Mouse (Mus musculus) gastrocnemius, adult 2 months (tissue): ENCODE data around the gene Il33. TPM values are rescaled to one million over a fixed set of nuclear protein-coding genes. Genes with fewer than 3 reads are reported as not detected.

Source experiments
- DNase-seq: peaks from one replicate; pipeline ENCODE4 v3.0.0; 2022
- H3K27ac ChIP-seq: fragments of 200-600 bp; 2 replicates; pipeline ENCODE4 v1.8.1; 2022; ENCODE audit warnings: mild to moderate bottlenecking
- H3K4me3 ChIP-seq: fragments of 200-600 bp; 2 replicates; pipeline ENCODE4 v1.8.1; 2022; ENCODE audit warnings: mild to moderate bottlenecking, moderate library complexity
- CTCF ChIP-seq: fragments of 200-600 bp; IDR thresholded peaks from 2 replicates; pipeline ENCODE4 v1.8.1; 2022; ENCODE audit warnings: antibody characterized with exemption, mild to moderate bottlenecking, moderate library complexity
- intact Hi-C: fragments of 180-260 bp; cut with DNase I; formaldehyde crosslinking; loops from one replicate; pipeline ENCODE4 v1.15.1; 2025
- total RNA-seq, 2 experiments: library from RNA; stranded (reverse); gene quantifications; 2 replicates each; pipeline ENCODE4 v1.2.3; 2021

Gene Il33
- total RNA-seq, 2 experiments from 2014 or later, result 5.7 to 5.9 TPM

DNA sequence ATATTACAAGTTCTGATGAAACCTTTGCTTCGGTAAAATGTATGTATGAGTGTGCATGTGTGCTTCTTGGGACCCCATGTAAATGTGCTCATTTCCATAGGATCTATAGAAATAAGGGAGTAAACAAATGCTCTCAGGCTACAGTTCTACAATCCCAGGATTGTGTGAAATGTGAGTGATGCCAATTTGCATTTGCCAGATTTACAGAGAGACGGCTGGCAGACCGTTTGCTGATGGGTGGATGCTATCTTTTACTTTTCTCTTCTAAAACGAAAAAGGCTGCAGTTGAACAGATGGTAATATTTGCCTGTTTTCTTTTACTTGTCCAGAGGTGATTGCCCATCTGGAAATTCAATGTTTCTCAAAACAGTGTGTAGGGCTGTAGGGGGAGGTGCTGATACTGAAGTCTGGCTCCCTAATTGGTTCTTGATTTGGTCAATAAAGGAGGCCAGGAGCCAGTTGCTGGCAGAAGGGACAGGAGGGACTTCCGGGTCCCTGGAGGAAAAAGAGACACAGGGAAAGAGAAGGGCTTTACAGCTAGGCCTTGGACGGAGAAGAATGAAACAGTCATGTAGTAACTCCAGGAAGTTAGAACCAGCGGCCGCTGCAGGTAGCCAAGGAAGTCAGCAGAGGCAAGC, 54.7 kb downstream of the Il33 start:
- no peak for DNase-seq
- H3K27ac ChIP-seq, result no peak overlapping the region
- H3K4me3 ChIP-seq, result no peak overlapping the region
- no peak for TF ChIP-seq CTCF
- intact Hi-C loops, result loop anchor here (2.0 to 5.0 kb wide), 4 partner anchors 32 to 297 kb away; no protein-coding TSS in a partner anchor

DNA sequence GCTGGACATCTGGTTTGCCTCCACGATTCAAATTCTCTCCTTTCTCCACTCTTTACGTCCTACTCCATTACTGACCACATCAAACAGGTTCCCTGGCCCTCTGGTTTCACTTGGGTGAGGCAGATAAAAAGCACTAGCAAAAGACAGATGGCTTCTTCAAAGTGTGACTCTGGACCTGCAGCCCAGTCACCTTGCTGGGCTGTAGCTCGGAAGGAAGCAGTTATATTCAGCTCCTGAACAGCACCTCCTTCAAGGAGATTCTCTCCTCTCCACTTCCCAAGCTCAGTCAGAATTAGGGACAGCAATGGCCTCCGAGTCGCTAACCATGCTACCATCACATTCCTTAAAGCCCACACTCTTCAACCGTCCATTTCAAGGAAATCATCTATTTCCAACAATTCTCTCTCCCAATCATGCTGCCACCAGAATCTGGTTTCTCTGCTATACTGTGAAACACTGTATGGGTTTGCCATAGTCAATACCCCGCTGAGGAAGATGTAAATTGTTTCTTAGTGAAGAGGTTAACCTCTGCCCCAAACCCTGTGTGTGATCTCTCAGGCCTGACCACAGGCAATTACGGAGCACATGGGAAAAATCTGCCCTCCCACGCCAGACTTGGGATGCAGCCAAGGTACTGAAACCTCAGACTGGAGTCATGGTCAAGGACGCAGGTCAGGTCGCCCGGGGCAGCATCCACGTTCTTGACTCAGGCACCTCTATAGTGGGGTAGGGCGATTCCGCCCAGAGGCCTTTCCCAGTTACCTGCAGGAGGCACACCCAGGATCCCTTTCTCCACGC, 59.5 kb downstream of the Il33 start:
- H3K4me3 ChIP-seq, result no peak overlapping the region
- DNase-seq, result peak; percentile 31
- H3K27ac ChIP-seq, result no peak overlapping the region
- intact Hi-C loops, result loop anchor here (5.0 kb wide), 1 partner anchor 37 kb away; no protein-coding TSS in a partner anchor
- no peak for TF ChIP-seq CTCF

DNA sequence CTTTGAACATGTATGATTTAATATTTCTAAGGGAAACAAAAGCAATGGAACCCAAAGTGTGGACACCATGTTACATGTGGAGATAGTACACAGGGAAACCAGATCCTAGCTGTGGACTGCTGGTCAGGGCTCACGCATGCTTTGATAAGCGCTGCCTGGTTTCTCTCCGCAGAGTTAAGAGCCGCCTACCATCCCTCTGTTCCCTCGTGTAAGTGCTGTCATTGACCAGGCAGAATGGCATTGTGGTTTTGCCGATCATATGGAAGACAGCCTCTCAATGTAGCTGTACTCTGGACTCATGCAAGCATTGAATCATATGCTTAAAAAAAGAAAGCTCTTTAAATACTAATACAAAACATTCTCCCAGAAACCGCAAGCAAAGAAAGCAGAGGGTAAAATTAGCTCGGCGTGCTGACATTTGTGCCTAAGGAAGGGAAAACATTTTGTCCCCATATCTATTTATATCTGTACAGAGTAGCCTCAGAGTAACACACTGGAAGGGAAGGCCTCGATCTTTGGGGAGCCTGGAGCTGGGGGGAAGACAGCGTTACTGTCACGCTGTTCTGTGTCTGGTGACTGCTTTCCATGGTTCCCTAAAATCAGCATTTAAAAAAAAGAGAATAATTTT, 61.7 kb downstream of the Il33 start:
- H3K27ac ChIP-seq, result peak overlapping the region; percentile 61
- intact Hi-C loops, result no loop called here
- DNase-seq, result no peak
- no peak overlapping the region for H3K4me3 ChIP-seq
- no peak for TF ChIP-seq CTCF

DNA sequence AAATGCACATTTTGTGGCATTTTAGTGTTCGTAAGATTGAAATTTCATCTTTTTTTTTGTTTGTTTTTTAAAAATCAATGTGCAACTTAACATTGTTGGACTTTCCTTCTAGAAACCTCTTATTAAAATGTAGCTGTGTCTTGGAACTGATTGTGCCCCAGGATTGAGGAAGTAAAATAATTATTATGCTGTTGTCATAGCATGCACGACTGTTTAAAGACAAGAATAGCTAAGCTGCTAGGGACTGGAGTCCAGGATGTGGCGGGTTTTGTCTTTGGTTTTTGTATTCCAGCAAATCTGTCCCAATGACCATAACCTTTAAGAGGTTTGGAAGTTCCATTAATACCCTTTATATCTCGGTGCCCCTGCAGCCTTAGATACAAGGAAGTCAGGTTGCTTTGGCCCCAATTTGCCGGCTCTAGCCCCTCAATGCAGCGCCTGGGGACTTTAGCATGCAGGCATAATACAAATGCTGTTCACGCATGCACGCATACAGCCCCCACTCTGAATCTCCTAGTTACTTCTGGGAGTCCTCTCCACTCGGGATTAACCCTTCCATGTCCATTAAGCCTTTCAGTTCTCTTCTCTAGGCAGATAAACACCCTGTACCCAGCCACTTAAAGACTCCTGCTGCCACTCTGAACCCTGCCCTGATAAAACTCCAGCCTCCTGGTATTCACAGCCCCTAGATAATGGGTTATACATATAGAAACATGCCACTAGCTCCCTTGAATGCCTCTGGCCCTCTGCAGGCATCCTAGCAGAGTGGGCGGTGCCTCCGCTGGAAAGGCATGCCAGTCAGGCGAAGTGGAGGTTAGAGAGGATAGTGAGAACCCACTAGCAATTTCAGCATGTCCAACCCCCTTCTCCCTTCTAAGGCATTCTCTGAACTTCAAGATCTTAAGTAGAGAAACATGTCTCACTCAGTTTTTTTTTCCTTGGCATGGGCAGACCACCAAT, 75.8 kb downstream of the Il33 start:
- DNase-seq, result no peak
- intact Hi-C loops, result no loop called here
- Histone ChIP-seq H3K4me3 (no peak overlapping the region), H3K27ac (no peak overlapping the region)
- no peak for TF ChIP-seq CTCF

DNA sequence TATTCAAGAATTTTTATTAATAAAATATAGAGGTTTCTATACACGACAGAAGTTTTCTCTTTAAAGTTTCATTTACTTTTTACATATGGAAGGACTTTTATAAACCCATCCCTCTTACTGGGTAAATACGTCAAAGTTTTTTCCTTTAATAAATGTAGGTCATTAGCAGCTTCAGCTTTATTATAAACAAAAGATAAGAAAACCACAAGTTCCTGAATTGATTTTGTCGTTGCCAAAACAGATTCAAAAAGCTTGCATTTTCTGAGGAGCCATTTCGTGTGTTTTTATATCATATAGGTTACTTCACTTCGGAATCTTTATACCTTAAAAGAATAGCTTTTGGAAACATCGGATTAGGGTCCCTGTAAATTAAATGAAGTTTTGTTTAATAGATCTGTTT, 76.6 kb downstream of the Il33 start:
- TF ChIP-seq CTCF, result no peak
- no peak for DNase-seq
- intact Hi-C loops, result no loop called here
- Histone ChIP-seq H3K4me3 (no peak overlapping the region), H3K27ac (no peak overlapping the region)

DNA sequence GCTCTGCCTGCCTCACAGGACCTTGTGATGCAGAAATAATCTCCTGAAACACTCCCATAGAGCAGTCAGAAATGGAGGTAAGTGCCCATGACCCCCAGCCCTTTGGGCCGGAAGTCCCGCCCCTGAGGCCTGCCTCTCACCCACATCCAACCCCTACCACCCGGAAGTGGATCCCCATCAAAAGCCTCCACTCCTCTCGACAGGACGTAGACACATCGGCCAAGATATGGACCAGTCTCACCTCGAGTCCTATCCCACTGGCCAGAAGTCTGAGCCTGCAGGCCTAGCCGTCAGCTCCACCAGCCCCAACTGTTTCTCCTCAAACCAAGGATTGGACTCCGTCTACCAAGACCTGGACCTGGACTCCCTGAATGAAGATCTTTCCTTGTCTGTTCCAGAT, 78.7 kb downstream of the Il33 start, which contains the start of gene Trpd52l3:
TSS of gene Trpd52l3 (plus strand) at position 170 of the 400 bp plus-strand sequence.
- Histone ChIP-seq H3K4me3 (no peak within 1 kb of the TSS), H3K27ac (no peak within 1 kb of the TSS)
- intact Hi-C loops, result no loop called here
- no peak for DNase-seq
- no peak for TF ChIP-seq CTCF

DNA sequence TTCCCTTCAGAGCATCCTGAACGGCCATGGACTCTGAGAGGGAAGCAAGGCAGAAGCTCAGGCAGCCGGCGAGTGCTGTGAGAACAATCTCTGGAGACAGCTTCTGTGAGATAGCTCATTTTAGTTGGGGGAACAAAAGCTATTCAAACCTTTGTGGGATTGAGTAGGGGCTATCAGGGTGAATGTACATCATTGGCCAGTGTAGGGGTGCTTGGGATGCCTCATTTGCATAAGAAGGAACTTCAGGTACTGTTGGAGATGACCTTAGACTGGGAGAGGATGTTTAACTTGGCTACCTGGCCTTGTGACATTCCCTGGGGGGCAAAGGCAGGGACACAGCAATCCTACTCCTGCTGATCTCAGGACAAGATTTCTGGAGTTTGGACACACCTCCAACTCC, 81.5 kb downstream of the Il33 start:
- intact Hi-C loops, result no loop called here
- no peak for DNase-seq
- Histone ChIP-seq H3K4me3 (no peak overlapping the region), H3K27ac (no peak overlapping the region)
- no peak for TF ChIP-seq CTCF

Other genes with a start within 250 kb of the Il33 start
- gene Mlana, start 227.3 kb upstream of the Il33 start, total RNA-seq, result not detected
- 10 to 100 TPM; 11.8 to 14.4 TPM for gene 9930021J03Rik, start 119.1 kb upstream of the Il33 start, total RNA-seq
- gene Ranbp6, start 112.1 kb upstream of the Il33 start, total RNA-seq, result 10 to 100 TPM; 10.2 to 11.1 TPM
- gene Trpd52l3, start 78.7 kb downstream of the Il33 start, total RNA-seq, result not detected
- gene Uhrf2, start 105.4 kb downstream of the Il33 start, total RNA-seq, result 10 to 100 TPM; 15.5 to 16.1 TPM